Mouse (Mus musculus): ENCODE data around the gene 5530400C23Rik. TPM values are rescaled to one million over a fixed set of nuclear protein-coding genes. Genes with fewer than 3 reads are reported as not detected.
"Not testable (repeated sequence)": the region's sequence is repeated elsewhere in the genome, so short reads cannot be mapped to it uniquely, and the experiment has no call there.

5530400C23Rik gene
- total RNA-seq (2012; rRNA removed) (not detected in 2 replicates), total RNA-seq (2014; rRNA removed) (not detected in 2 replicates), polyA plus RNA-seq (2012; ENCODE audit: insufficient read length, low read depth) (not detected in 2 replicates)

DNA sequence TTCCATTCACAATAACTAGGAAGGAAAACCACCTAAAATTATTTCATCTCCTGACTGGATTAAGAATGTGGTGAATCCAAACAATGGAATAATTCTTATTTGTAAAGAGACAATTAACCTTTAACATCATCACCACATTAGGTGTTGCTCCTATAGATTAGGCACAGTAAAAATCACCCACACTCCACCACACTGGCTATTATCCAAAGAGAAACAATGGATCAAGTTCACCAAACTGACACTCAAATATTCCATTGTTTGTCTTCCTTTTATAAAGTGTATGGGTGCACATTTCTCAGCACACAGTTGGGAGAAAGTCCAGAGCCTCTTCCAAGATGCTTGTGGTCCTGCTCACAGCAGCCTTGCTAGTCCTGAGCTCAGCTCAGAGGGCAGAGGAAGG, at the start of gene 5530400C23Rik:
5530400C23Rik (plus strand) TSS at position 301 of the 400 bp plus-strand sequence.
- H3K4me2 ChIP-seq (ENCODE audit: insufficient read depth, low read depth, poor library complexity, severe bottlenecking); H3K4me1 ChIP-seq (ENCODE audit: control insufficient read depth in 1 of 2, insufficient read depth in 2 of 2); in situ Hi-C loops (cut with MboI; ENCODE audit: low pct_ligation_motif_present, low pct_unique_long_range_greater_than_20kb, low sequenced_read_pairs); H3K9me3 ChIP-seq (replicated peaks; ENCODE audit: low read length); H3K9ac ChIP-seq (ENCODE audit: insufficient read depth, low read depth); H3K27ac ChIP-seq (ENCODE audit: insufficient read depth, low read depth); H3K36me3 ChIP-seq (replicated peaks in 1 of 2; ENCODE audit: control insufficient read depth in 1 of 2, insufficient read depth in 1 of 2, low read length in 1 of 2); H3K79me2 ChIP-seq (replicated peaks; ENCODE audit: control insufficient read depth, extremely low read depth, insufficient read depth, poor library complexity, severe bottlenecking); dilution Hi-C loops (cut with MboI; ENCODE audit: extremely low pct_ligation_motif_present, extremely low pct_unique_long_range_greater_than_20kb, low sequenced_read_pairs); H3K4me3 ChIP-seq (replicated peaks in 1 of 3; ENCODE audit: low read depth in 2 of 3, low read length in 2 of 3, poor library complexity in 1 of 3); DNase-seq (ENCODE audit: extremely low read depth): not testable (repeated sequence)
- H3K27me3 ChIP-seq (replicated peaks), result peaks cover 12% of the 10 kb centered on the region

DNA sequence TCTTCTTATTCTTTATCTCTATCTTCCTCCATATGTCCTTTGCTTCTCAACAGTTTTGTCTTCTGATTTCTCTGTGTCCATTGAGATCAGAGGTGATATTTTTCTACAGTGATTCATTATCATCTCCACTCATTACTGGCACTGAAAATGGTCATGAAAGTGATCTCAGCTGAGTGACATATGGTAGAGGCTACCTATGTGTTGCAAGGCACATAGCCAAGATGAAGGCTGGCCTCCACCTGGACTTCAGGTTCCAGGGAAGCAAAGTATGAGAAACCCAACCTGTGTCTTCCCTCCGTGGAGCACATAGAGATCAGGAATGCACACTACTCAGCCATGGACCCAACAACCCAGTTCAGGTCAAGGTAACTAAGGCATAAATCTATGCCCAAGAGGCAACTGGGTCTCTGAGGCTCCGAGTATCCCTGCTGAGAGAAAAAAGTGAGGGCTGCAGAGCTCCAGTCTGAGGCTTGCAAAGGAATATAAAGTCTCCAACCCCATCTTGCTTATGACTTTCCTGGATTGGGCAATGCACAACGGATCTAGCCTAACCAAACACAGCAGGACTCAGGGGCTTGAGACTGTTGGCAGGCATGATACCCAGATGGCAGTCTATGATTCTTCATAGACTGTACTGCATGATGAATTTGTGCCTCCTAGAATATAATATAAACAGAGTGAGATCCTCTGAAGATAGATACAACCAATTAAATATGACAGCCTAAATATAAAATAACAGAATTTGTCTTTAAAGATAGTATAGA, 14.1 kb downstream of the 5530400C23Rik start:
- Histone ChIP-seq H3K9ac (ENCODE audit: insufficient read depth, low read depth) (no peak overlapping the region), H3K27ac (ENCODE audit: insufficient read depth, low read depth) (no peak overlapping the region), H3K9me3 (replicated peaks; ENCODE audit: low read length) (no peaks in the 10 kb centered on the region), H3K27me3 (replicated peaks) (peaks cover 12% of the 10 kb centered on the region), H3K4me1 (ENCODE audit: control insufficient read depth in 1 of 2, insufficient read depth in 2 of 2) (no peaks in the 10 kb centered on the region), H3K79me2 (replicated peaks; ENCODE audit: control insufficient read depth, extremely low read depth, insufficient read depth, poor library complexity, severe bottlenecking) (no peaks in the 10 kb centered on the region), H3K4me2 (ENCODE audit: insufficient read depth, low read depth, poor library complexity, severe bottlenecking) (no peak overlapping the region), H3K36me3 (replicated peaks in 1 of 2; ENCODE audit: control insufficient read depth in 1 of 2, insufficient read depth in 1 of 2, low read length in 1 of 2) (no peaks in the 10 kb centered on the region), H3K4me3 (replicated peaks in 1 of 3; ENCODE audit: low read depth in 2 of 3, low read length in 2 of 3, poor library complexity in 1 of 3) (no peak overlapping the region)
- TF ChIP-seq USF1 (IDR thresholded peaks at IDR 0.05; ENCODE audit: low read depth, low read length), result no peak
- no peak for TF ChIP-seq GABPA (IDR thresholded peaks at IDR 0.05; ENCODE audit: insufficient replicate concordance, low read depth, low read length)
- dilution Hi-C loops (cut with MboI; ENCODE audit: extremely low pct_ligation_motif_present, extremely low pct_unique_long_range_greater_than_20kb, low sequenced_read_pairs), result no loop called here
- DNase-seq (ENCODE audit: extremely low read depth), result no peak
- in situ Hi-C loops (cut with MboI; ENCODE audit: low pct_ligation_motif_present, low pct_unique_long_range_greater_than_20kb, low sequenced_read_pairs), result no loop called here

DNA sequence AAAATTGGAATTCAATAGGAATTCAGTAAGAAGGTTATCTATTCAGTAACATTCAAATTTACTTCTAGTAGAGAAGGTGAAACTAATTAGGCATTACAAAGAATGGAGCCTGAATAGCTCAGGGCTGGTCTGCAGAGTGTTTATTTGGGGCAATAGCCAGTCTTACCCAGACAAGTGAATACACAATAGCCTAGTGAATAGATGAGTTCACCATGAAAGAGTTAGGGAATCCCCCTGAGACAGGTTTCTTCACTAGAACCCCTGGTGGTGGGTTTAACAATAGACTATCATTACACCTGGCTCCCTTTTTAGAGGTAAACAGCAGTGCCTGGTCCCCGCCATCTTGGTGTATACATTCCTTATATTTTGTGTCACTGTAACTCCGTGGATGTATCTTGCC, 21.9 kb downstream of the 5530400C23Rik start:
- H3K27me3 ChIP-seq (replicated peaks), result peaks cover 16% of the 10 kb centered on the region
- H3K27ac ChIP-seq (ENCODE audit: insufficient read depth, low read depth); H3K9ac ChIP-seq (ENCODE audit: insufficient read depth, low read depth); DNase-seq (ENCODE audit: extremely low read depth); H3K4me1 ChIP-seq (ENCODE audit: control insufficient read depth in 1 of 2, insufficient read depth in 2 of 2); H3K79me2 ChIP-seq (replicated peaks; ENCODE audit: control insufficient read depth, extremely low read depth, insufficient read depth, poor library complexity, severe bottlenecking); H3K9me3 ChIP-seq (replicated peaks; ENCODE audit: low read length); H3K36me3 ChIP-seq (replicated peaks in 1 of 2; ENCODE audit: control insufficient read depth in 1 of 2, insufficient read depth in 1 of 2, low read length in 1 of 2); in situ Hi-C loops (cut with MboI; ENCODE audit: low pct_ligation_motif_present, low pct_unique_long_range_greater_than_20kb, low sequenced_read_pairs); dilution Hi-C loops (cut with MboI; ENCODE audit: extremely low pct_ligation_motif_present, extremely low pct_unique_long_range_greater_than_20kb, low sequenced_read_pairs); H3K4me3 ChIP-seq (replicated peaks in 1 of 3; ENCODE audit: low read depth in 2 of 3, low read length in 2 of 3, poor library complexity in 1 of 3); H3K4me2 ChIP-seq (ENCODE audit: insufficient read depth, low read depth, poor library complexity, severe bottlenecking): not testable (repeated sequence)

DNA sequence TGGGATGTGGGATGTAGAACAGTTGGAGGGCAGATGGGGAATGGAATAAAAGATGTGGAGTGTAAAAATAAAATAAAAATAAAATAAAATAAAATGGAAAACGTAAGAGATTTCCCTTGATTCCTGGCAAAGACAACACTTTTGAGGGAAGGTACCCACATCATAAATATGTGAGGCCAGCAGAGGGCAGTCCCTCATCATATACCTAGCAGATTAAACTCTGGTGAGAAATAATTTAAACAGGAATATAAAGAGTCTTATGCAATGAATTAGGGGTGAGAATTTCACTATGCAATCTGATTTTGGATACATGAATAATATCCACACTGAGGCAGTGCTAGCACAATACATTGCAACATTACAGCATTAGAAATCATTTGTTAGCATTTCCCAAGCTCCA, 46.5 kb downstream of the 5530400C23Rik start:
- no peaks in the 10 kb centered on the region for H3K4me1 ChIP-seq (ENCODE audit: control insufficient read depth in 1 of 2, insufficient read depth in 2 of 2)
- no peak overlapping the region for H3K4me3 ChIP-seq (replicated peaks in 1 of 3; ENCODE audit: low read depth in 2 of 3, low read length in 2 of 3, poor library complexity in 1 of 3)
- no peak for DNase-seq (ENCODE audit: extremely low read depth)
- in situ Hi-C loops (cut with MboI; ENCODE audit: low pct_ligation_motif_present, low pct_unique_long_range_greater_than_20kb, low sequenced_read_pairs) (no loop called here), dilution Hi-C loops (cut with MboI; ENCODE audit: extremely low pct_ligation_motif_present, extremely low pct_unique_long_range_greater_than_20kb, low sequenced_read_pairs) (no loop called here)
- no peaks in the 10 kb centered on the region for H3K36me3 ChIP-seq (replicated peaks in 1 of 2; ENCODE audit: control insufficient read depth in 1 of 2, insufficient read depth in 1 of 2, low read length in 1 of 2)
- peaks cover 3% of the 10 kb centered on the region for H3K27me3 ChIP-seq (replicated peaks)
- H3K9me3 ChIP-seq (replicated peaks; ENCODE audit: low read length), result no peaks in the 10 kb centered on the region
- H3K27ac ChIP-seq (ENCODE audit: insufficient read depth, low read depth), result no peak overlapping the region
- H3K9ac ChIP-seq (ENCODE audit: insufficient read depth, low read depth), result no peak overlapping the region
- H3K4me2 ChIP-seq (ENCODE audit: insufficient read depth, low read depth, poor library complexity, severe bottlenecking), result no peak overlapping the region
- TF ChIP-seq ZNF384 (IDR thresholded peaks at IDR 0.05; ENCODE audit: low read depth, low read length) (no peak), CTCF (conservative IDR thresholded peaks at IDR 0.05 in 1 of 2, IDR thresholded peaks at IDR 0.05 in 1 of 2; ENCODE audit: low read depth in 2 of 2, low read length in 2 of 2) (peak in 1 of 2 experiments; percentile 18; a peak in 1 of 4 replicates), RAD21 (IDR thresholded peaks at IDR 0.05; ENCODE audit: low read depth, low read length) (peak; percentile 16)
- no peaks in the 10 kb centered on the region for H3K79me2 ChIP-seq (replicated peaks; ENCODE audit: control insufficient read depth, extremely low read depth, insufficient read depth, poor library complexity, severe bottlenecking)

DNA sequence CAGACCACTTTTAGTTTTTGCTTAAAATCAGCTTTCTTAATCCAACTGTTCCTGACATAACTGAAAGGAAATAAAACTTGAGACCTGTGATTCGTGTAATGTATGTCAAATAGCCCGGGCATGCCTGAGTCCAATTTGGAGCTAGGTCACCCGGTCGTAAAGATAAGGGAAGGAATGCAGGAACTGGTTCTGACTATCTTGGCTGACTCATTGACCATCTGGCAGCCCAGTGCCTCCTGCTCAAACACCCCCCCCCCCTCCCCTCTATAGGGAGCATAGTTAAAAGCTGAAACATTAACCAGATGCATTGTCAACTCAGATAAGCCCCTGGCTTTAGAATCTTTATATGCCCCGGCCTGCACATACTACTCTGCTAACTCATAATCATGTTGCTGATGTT, 49.7 kb downstream of the 5530400C23Rik start:
- H3K27ac ChIP-seq (ENCODE audit: insufficient read depth, low read depth); dilution Hi-C loops (cut with MboI; ENCODE audit: extremely low pct_ligation_motif_present, extremely low pct_unique_long_range_greater_than_20kb, low sequenced_read_pairs): not testable (repeated sequence)

More for the DNA sequence above, 49.7 kb downstream of the 5530400C23Rik start:
- H3K4me3 ChIP-seq (replicated peaks in 1 of 3; ENCODE audit: low read depth in 2 of 3, low read length in 2 of 3, poor library complexity in 1 of 3); H3K27me3 ChIP-seq (replicated peaks); H3K4me1 ChIP-seq (ENCODE audit: control insufficient read depth in 1 of 2, insufficient read depth in 2 of 2); H3K9ac ChIP-seq (ENCODE audit: insufficient read depth, low read depth); H3K4me2 ChIP-seq (ENCODE audit: insufficient read depth, low read depth, poor library complexity, severe bottlenecking); H3K79me2 ChIP-seq (replicated peaks; ENCODE audit: control insufficient read depth, extremely low read depth, insufficient read depth, poor library complexity, severe bottlenecking); H3K9me3 ChIP-seq (replicated peaks; ENCODE audit: low read length); DNase-seq (ENCODE audit: extremely low read depth); H3K36me3 ChIP-seq (replicated peaks in 1 of 2; ENCODE audit: control insufficient read depth in 1 of 2, insufficient read depth in 1 of 2, low read length in 1 of 2); in situ Hi-C loops (cut with MboI; ENCODE audit: low pct_ligation_motif_present, low pct_unique_long_range_greater_than_20kb, low sequenced_read_pairs): not testable (repeated sequence)

Data from CH12.LX (cell line).